Mouse (Mus musculus) myocyte (in vitro differentiated cells): ENCODE data around the gene Gm38392. TPM values are rescaled to one million over a fixed set of nuclear protein-coding genes. Genes with fewer than 3 reads are reported as not detected.

ENCODE experiments used
- H3K27me3 ChIP-seq: one replicate; pipeline ENCODE4 v1.6.1; 2011; ENCODE audit not compliant: control insufficient read depth, insufficient read depth, insufficient read length
- H3K36me3 ChIP-seq: one replicate; pipeline ENCODE4 v1.6.1; 2011; ENCODE audit not compliant: control insufficient read depth, insufficient read depth
- H3K4me2 ChIP-seq: one replicate; pipeline ENCODE4 v1.6.1; 2011; ENCODE audit warnings: low read depth, control low read depth
- H3K4me3 ChIP-seq: one replicate; pipeline ENCODE4 v1.5.1; 2011; ENCODE audit warnings: mild to moderate bottlenecking, control low read depth, moderate library complexity
- H3K79me2 ChIP-seq: one replicate; pipeline ENCODE4 v1.6.1; 2011; ENCODE audit not compliant: control insufficient read depth, insufficient read depth
- H3ac ChIP-seq: one replicate; pipeline ENCODE4 v1.6.1; 2011; ENCODE audit not compliant: control insufficient read depth, insufficient read length
- CEBPB ChIP-seq: IDR thresholded peaks from 2 replicates; pipeline ENCODE4 v1.6.1; 2011; ENCODE audit warnings: mild to moderate bottlenecking, moderate library complexity; ENCODE audit not compliant: poor library complexity, insufficient read depth, severe bottlenecking
- E2F4 ChIP-seq: IDR thresholded peaks from one replicate; pipeline ENCODE4 v1.6.1; 2011; ENCODE audit warnings: mild to moderate bottlenecking, control low read depth, moderate library complexity; ENCODE audit not compliant: insufficient read depth
- MAX ChIP-seq: IDR thresholded peaks from one replicate; pipeline ENCODE4 v1.6.1; 2011; ENCODE audit warnings: low read depth, mild to moderate bottlenecking, control low read depth
- MYOD1 ChIP-seq, 3 experiments: IDR thresholded peaks; one replicate each; pipeline ENCODE4 v1.6.1; 2011; ENCODE audit warnings: control low read depth in 2 of 3, low read depth in 2 of 3, mild to moderate bottlenecking in 2 of 3, moderate library complexity in 1 of 3; ENCODE audit not compliant: insufficient read length in 2 of 3, control insufficient read depth in 1 of 3
- MYOG ChIP-seq, 3 experiments: IDR thresholded peaks; one replicate each; pipeline ENCODE4 v1.6.1; 2011; ENCODE audit warnings: control low read depth in 2 of 3, low read depth in 2 of 3, mild to moderate bottlenecking in 2 of 3; ENCODE audit not compliant: insufficient read length in 2 of 3, control insufficient read depth in 1 of 3, insufficient read depth in 1 of 3
- POLR2A ChIP-seq: IDR thresholded peaks from one replicate; pipeline ENCODE4 v1.6.1; 2011; ENCODE audit warnings: low read depth, mild to moderate bottlenecking, control low read depth, moderate library complexity; ENCODE audit not compliant: insufficient read length
- POLR2AphosphoS2 ChIP-seq: IDR thresholded peaks from one replicate; pipeline ENCODE4 v1.6.1; 2011; ENCODE audit warnings: low read depth, control low read depth; ENCODE audit not compliant: insufficient read length
- REST ChIP-seq: IDR thresholded peaks from one replicate; pipeline ENCODE4 v1.6.1; 2011; ENCODE audit warnings: mild to moderate bottlenecking, control low read depth, moderate library complexity; ENCODE audit not compliant: insufficient read depth, insufficient read length
- SRF ChIP-seq: IDR thresholded peaks from one replicate; pipeline ENCODE4 v1.6.1; 2011; ENCODE audit warnings: low read depth; ENCODE audit not compliant: control insufficient read depth, insufficient read length
- TCF12 ChIP-seq: IDR thresholded peaks from one replicate; pipeline ENCODE4 v1.6.1; 2011; ENCODE audit warnings: mild to moderate bottlenecking, control low read depth; ENCODE audit not compliant: poor library complexity, insufficient read depth, severe bottlenecking
- TCF3 ChIP-seq: IDR thresholded peaks from one replicate; pipeline ENCODE4 v1.6.1; 2011; ENCODE audit warnings: low read depth, control low read depth; ENCODE audit not compliant: insufficient read length
- USF1 ChIP-seq: IDR thresholded peaks from one replicate; pipeline ENCODE4 v1.6.1; 2011; ENCODE audit warnings: low read depth, mild to moderate bottlenecking, control low read depth, moderate library complexity
- polyA plus RNA-seq: library from polyadenylated mRNA; unstranded; fragments of >200 nt; fragmentation: generic; extraction: Trizol; gene quantifications from one replicate; pipeline ENCODE4 v1.2.1, GENCODE M21; 2012; ENCODE audit warnings: missing spikeins

Gm38392 gene
- polyA plus RNA-seq, 1 experiment: 0.06 TPM

DNA sequence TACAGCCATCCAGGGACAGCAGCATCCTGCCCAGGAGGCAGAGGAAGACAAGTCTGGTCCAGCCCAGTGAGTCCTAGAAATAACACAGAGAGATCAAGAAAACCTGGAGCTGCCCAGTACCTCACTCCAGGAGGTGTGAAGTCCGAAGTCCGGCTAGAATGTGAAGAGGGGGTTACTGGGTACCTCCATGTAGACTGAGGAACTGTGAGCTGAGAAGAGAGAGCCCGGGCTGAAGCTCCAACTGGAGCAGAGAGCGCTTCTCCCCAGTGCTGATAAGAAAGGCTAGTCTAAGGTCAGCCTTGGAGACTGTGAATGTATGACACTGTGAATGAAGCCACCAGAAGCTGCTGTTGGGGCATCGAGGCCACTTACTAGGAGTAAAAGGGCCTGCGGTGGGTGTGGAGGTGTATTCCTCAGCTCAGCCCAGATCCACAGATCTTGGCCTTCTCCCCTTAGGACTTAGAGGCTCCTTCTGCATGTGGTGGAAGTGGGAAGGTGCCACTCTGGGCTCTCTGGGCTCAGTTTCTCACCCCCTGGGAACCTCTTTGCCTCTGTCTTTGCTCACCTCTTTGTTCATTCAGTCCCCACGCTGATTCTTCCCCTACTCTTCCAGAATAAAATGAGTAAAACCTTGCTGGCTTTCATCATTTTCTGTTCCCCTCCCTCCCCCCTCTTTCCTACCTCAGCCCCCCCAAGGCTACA is 82.9 kb downstream of the Gm38392 start:
- peaks cover 72% of the 10 kb centered on the region for H3K27me3 ChIP-seq
- H3K4me2 ChIP-seq: no peak overlapping the region
- TF ChIP-seq REST (no peak), MAX (no peak), POLR2AphosphoS2 (no peak), TCF12 (no peak), USF1 (no peak), MYOG (IDR thresholded peaks at IDR 0.05; ENCODE audit: control insufficient read depth in 1 of 3, insufficient read depth in 1 of 3, insufficient read length in 2 of 3, low read depth in 2 of 3) (no peak), TCF3 (no peak), MYOD1 (IDR thresholded peaks at IDR 0.05; ENCODE audit: control insufficient read depth in 1 of 3, insufficient read length in 2 of 3, low read depth in 2 of 3) (no peak), CEBPB (no peak), POLR2A (no peak), E2F4 (no peak), SRF (no peak)

DNA sequence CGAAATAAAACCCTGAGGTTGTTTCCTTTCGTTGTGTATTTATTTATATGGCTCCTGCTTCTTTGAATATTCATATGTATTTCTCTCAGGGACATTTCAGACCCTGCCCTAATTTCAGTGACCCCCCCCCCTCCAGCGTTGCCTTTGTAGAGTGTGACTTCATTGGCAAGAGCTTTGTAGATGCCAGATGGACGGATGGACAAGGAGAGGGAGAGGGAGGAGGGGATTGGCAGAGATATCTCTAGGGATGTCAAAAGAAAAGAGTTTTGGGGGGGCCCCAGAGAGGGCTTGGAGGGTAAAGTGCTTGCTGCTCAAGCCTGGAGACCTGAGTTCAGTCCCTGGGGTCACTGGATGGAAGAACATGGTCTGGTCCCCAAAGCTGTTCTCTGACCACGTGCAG is 83.6 kb downstream of the Gm38392 start:
- Histone ChIP-seq H3K4me2 (no peak overlapping the region), H3ac (no peak overlapping the region), H3K79me2 (no peaks in the 10 kb centered on the region), H3K4me3 (no peak overlapping the region), H3K27me3 (peaks cover 79% of the 10 kb centered on the region), H3K36me3 (no peaks in the 10 kb centered on the region)
- TF ChIP-seq E2F4: no peak
- TF ChIP-seq MYOG (IDR thresholded peaks at IDR 0.05; ENCODE audit: control insufficient read depth in 1 of 3, insufficient read depth in 1 of 3, insufficient read length in 2 of 3, low read depth in 2 of 3): no peak
- no peak for TF ChIP-seq TCF12
- no peak for TF ChIP-seq SRF
- no peak for TF ChIP-seq REST

More for the DNA sequence above, 82.9 kb downstream of the Gm38392 start:
- Histone ChIP-seq H3ac (no peak overlapping the region), H3K4me3 (no peak overlapping the region), H3K79me2 (no peaks in the 10 kb centered on the region), H3K36me3 (no peaks in the 10 kb centered on the region)

- H3ac ChIP-seq: no peak overlapping the region
- H3K27me3 ChIP-seq: peaks cover 83% of the 10 kb centered on the region
- H3K79me2 ChIP-seq: no peaks in the 10 kb centered on the region
- no peak overlapping the region for H3K4me3 ChIP-seq
- H3K4me2 ChIP-seq: no peak overlapping the region
- H3K36me3 ChIP-seq: no peaks in the 10 kb centered on the region
- TF ChIP-seq TCF12 (no peak), SRF (no peak)
Measured at GRCm38 (mm10) chr3:88202986-88203385, 84.0 kb downstream of the Gm38392 start.

DNA sequence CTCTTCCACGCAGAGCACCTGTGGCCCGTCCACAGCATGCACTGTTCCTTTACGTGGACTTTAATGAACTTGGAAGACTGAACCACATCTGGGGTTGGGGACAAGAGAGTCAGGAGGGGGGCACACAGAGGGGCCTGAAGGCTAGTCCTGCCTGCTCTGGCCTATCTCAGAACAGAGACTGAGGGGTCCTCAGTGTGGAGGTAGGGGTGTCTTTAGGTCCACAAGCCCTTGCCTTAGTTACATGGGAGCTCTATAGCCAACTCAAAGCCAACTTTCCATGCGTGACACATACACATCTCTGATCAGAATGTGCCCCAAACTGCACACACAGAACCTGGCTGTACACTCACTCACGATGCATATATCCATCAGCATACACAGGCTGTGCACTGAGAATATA is 85.4 kb downstream of the Gm38392 start:
- H3K27me3 ChIP-seq: peaks cover 88% of the 10 kb centered on the region
- no peaks in the 10 kb centered on the region for H3K36me3 ChIP-seq
- H3ac ChIP-seq: no peak overlapping the region
- no peak overlapping the region for H3K4me3 ChIP-seq
- TF ChIP-seq POLR2AphosphoS2: no peak
- no peak for TF ChIP-seq TCF12
- no peak overlapping the region for H3K4me2 ChIP-seq
- H3K79me2 ChIP-seq: no peaks in the 10 kb centered on the region

GRCm38 (mm10) chr3:88200972-88201330 is 86.1 kb downstream of the Gm38392 start:
- no peak overlapping the region for H3K4me3 ChIP-seq
- H3K27me3 ChIP-seq: peaks cover 84% of the 10 kb centered on the region
- H3K79me2 ChIP-seq: no peaks in the 10 kb centered on the region
- no peak overlapping the region for H3K4me2 ChIP-seq
- no peaks in the 10 kb centered on the region for H3K36me3 ChIP-seq
- H3ac ChIP-seq: no peak overlapping the region
- TF ChIP-seq MYOG (IDR thresholded peaks at IDR 0.05; ENCODE audit: control insufficient read depth in 1 of 3, insufficient read depth in 1 of 3, insufficient read length in 2 of 3, low read depth in 2 of 3) (no peak), POLR2AphosphoS2 (no peak), USF1 (no peak), CEBPB (no peak), E2F4 (no peak), SRF (no peak), MAX (no peak), TCF12 (no peak), REST (no peak), POLR2A (no peak)
